Mouse (Mus musculus): ENCODE data around the gene Idnk.

DNA sequence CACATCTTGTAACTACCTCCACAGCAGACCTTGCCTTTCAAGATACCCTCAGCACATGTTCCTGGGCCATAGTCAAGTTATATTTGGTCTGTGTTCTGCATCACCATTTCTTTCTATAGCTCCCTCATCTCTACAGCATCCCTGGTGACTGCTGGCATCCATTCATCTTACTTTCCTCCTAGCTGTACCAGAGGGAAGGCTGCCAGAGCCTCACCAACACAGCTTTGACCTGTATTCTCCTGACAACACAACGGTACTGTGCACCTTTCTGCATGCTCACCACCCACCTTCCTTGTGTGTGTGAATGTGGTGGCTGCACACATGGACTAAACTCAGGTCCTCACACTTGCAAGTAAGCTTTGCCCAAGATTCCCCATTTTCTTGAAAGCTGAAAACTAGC lies 45.5 kb downstream of the Idnk start:
- TF ChIP-seq CTCF (IDR thresholded peaks at IDR 0.05; ENCODE audit: control insufficient read depth, insufficient read depth, insufficient read length), result no peak
- no peak for TF ChIP-seq MYOG (IDR thresholded peaks at IDR 0.05; ENCODE audit: control insufficient read depth, extremely low read depth, insufficient read length)

All from C2C12 (cell line).